ENCODE assay signal across 10 mouse cellular contexts in the genomic region with DNA sequence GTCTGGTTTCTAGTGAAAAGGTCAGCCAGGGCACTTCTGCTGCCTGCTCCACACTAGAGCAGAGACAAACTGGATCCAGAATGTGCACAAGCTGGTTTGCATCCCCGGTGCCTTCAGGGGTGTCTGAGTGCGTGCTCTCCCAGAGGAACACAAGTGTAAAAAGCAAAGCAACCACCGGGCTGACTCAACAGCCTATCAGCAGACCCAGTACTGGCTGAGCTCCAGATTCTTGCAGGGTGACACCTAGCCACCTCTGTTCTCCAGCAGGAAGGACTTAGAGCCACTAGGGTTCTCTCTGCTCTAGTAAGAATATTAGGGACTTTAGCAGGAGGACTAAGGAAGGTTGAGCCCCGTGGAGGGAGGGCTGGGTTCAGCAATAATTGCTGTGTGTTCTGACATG.
DNase-seq lines count a peak whose midpoint lies in the region; ATAC-seq and TF ChIP-seq lines count a peak whose summit lies in the region.
"Had no signal": no experiment of that assay in that cellular context is flagged by ENCODE, and none has a peak within 500 bp of the region (broad histone marks: within the 10 kb centered on the region; RNA-seq: fewer than 3 reads in every experiment).

No protein-coding gene starts in this region.

- peaks cover 3 to 6% of the 10 kb centered on the region in 2 experiments for H3K4me1 ChIP-seq in MEL (ENCODE audit: control insufficient read depth in 1 of 2, insufficient read depth in 2 of 2, low read length in 2 of 2)
- H3K4me1 ChIP-seq in kidney, embryonic 14.5 days (ENCODE audit: control insufficient read depth, insufficient read depth, low read length): peaks cover 19% of the 10 kb centered on the region
- no peaks in the 10 kb centered on the region for H3K4me1 ChIP-seq in forebrain, embryonic 13.5 days
- H3K4me1 ChIP-seq: hindbrain, embryonic 13.5 days had no signal

- H3K4me2 ChIP-seq in kidney, embryonic 14.5 days (replicated peaks; ENCODE audit: low read depth, low read length): no peak overlapping the region
- no peak overlapping the region for H3K4me2 ChIP-seq in forebrain, embryonic 13.5 days
- H3K4me2 ChIP-seq: hindbrain, embryonic 13.5 days had no signal

- TF ChIP-seq CTCF in MEL (IDR thresholded peaks at IDR 0.05 in 2 of 3, conservative IDR thresholded peaks at IDR 0.05 in 1 of 3; ENCODE audit: control insufficient read depth in 1 of 3, insufficient read depth in 1 of 3, low read depth in 2 of 3, low read length in 3 of 3, poor library complexity in 1 of 3, severe bottlenecking in 1 of 3): no peak

- 33% methylated on average over 4 of the region's 4 CpGs for WGBS in kidney, embryonic 14.5 days
- WGBS in forebrain, embryonic 13.5 days: 76% methylated on average over 4 of the region's 4 CpGs

- H3K27me3 ChIP-seq in MEL (ENCODE audit: control insufficient read depth in 1 of 2, insufficient read depth in 2 of 2, low read length in 2 of 2): no peaks in the 10 kb centered on the region
- H3K27me3 ChIP-seq in kidney, embryonic 14.5 days (ENCODE audit: control insufficient read depth, insufficient read depth, low read length): peaks cover 4% of the 10 kb centered on the region; the same call in 1 of the 2 replicates
- 0 out of 2 replicates have a peak, but pooled peaks cover 3% of the 10 kb centered on the region for H3K27me3 ChIP-seq in forebrain, embryonic 13.5 days
- H3K27me3 ChIP-seq: hindbrain, embryonic 13.5 days had no signal

- no peaks in the 10 kb centered on the region for H3K9me3 ChIP-seq in MEL (replicated peaks; ENCODE audit: insufficient read depth, low read length)
- H3K9me3 ChIP-seq in kidney, embryonic 14.5 days (ENCODE audit: control insufficient read depth, low read length): no peaks in the 10 kb centered on the region
- no peaks in the 10 kb centered on the region for H3K9me3 ChIP-seq in forebrain, embryonic 13.5 days (replicated peaks)
- H3K9me3 ChIP-seq: forebrain, embryonic 10.5 days; hindbrain, embryonic 13.5 days had no signal

- peaks cover 14 to 47% of the 10 kb centered on the region in 2 experiments for H3K36me3 ChIP-seq in MEL (ENCODE audit: control insufficient read depth in 1 of 2, insufficient read depth in 2 of 2, low read length in 2 of 2)
- no peaks in the 10 kb centered on the region for H3K36me3 ChIP-seq in kidney, embryonic 14.5 days (ENCODE audit: control insufficient read depth, insufficient read depth, low read length)
- no peaks in the 10 kb centered on the region for H3K36me3 ChIP-seq in forebrain, embryonic 13.5 days (ENCODE audit: poor library complexity, severe bottlenecking)
- H3K36me3 ChIP-seq: forebrain, embryonic 10.5 days; hindbrain, embryonic 13.5 days had no signal

- no peak overlapping the region for H3K9ac ChIP-seq in MEL (ENCODE audit: control insufficient read depth, low read depth, low read length, poor library complexity, severe bottlenecking)
- no peak overlapping the region for H3K9ac ChIP-seq in kidney, embryonic 14.5 days (ENCODE audit: low read depth, low read length)
- no peak overlapping the region for H3K9ac ChIP-seq in forebrain, embryonic 13.5 days
- H3K9ac ChIP-seq: hindbrain, embryonic 13.5 days had no signal

- TF ChIP-seq POLR2A in MEL (IDR thresholded peaks at IDR 0.05; ENCODE audit: control insufficient read depth in 1 of 2, insufficient read depth in 1 of 2, low read depth in 1 of 2, low read length in 2 of 2, poor library complexity in 1 of 2): no peak

- H3K27ac ChIP-seq in MEL (ENCODE audit: control insufficient read depth, low read depth, low read length): no peak overlapping the region
- H3K27ac ChIP-seq in kidney, embryonic 14.5 days (ENCODE audit: low read depth, low read length): peak overlapping the region; percentile 6; the same call in 1 of the 2 replicates
- H3K27ac ChIP-seq in forebrain, embryonic 13.5 days: no peak overlapping the region
- H3K27ac ChIP-seq: forebrain, embryonic 10.5 days; hindbrain, embryonic 13.5 days had no signal

- 0 out of 2 replicates have a peak, but pooled peaks have one; percentile 32 for ATAC-seq in kidney, embryonic 14.5 days (ENCODE audit: low FRiP score, low TSS enrichment)
- ATAC-seq in forebrain, embryonic 13.5 days: no peak

- no peaks in the 10 kb centered on the region for H3K79me2 ChIP-seq in MEL (ENCODE audit: control insufficient read depth, insufficient read depth, low read length, poor library complexity)

- H3K4me3 ChIP-seq in MEL (ENCODE audit: control insufficient read depth in 1 of 2, insufficient read depth in 1 of 2, low read depth in 2 of 2, low read length in 2 of 2): no peak overlapping the region
- no peak overlapping the region for H3K4me3 ChIP-seq in kidney, embryonic 14.5 days (ENCODE audit: low read length)
- no peak overlapping the region for H3K4me3 ChIP-seq in forebrain, embryonic 13.5 days
- H3K4me3 ChIP-seq: forebrain, embryonic 10.5 days; hindbrain, embryonic 13.5 days had no signal

- no peak for TF ChIP-seq EP300 in MEL (IDR thresholded peaks at IDR 0.05; ENCODE audit: low read depth in 1 of 2, low read length in 2 of 2)

- peak; percentile 37 for DNase-seq in MEL (ENCODE audit: low read depth, low spot score)
- peak; percentile 66 for DNase-seq in adrenal gland, postnatal 14 days
- DNase-seq in lung, postnatal 14 days: peak; percentile 59
- no peak for DNase-seq in layer of hippocampus, postnatal 36 days
- no peak for DNase-seq in embryo, embryonic 10.5 days (ENCODE audit: low spot score)
- DNase-seq: cerebellum, adult 18-20 months had no signal

- no peak for TF ChIP-seq RAD21 in MEL (IDR thresholded peaks at IDR 0.05; ENCODE audit: low read depth, low read length)

TF ChIP-seq in MEL, 35 proteins besides CTCF, POLR2A, EP300 and RAD21:
- TF ChIP-seq ZKSCAN1 (IDR thresholded peaks at IDR 0.05; ENCODE audit: low read depth, low read length) (no peak), E2F4 (IDR thresholded peaks at IDR 0.05; ENCODE audit: borderline replicate concordance, low read depth, low read length) (no peak), HCFC1 (IDR thresholded peaks at IDR 0.05; ENCODE audit: low read depth, low read length) (no peak), USF2 (IDR thresholded peaks at IDR 0.05; ENCODE audit: borderline replicate concordance in 1 of 2, insufficient read depth in 1 of 2, low read depth in 1 of 2, low read length in 2 of 2) (no peak), MAX (IDR thresholded peaks at IDR 0.05; ENCODE audit: low read length) (no peak), CHD1 (IDR thresholded peaks at IDR 0.05; ENCODE audit: low read depth, low read length) (no peak), KAT2A (conservative IDR thresholded peaks at IDR 0.05; ENCODE audit: low read depth, low read length) (no peak), POLR2AphosphoS5 (IDR thresholded peaks at IDR 0.05; ENCODE audit: borderline replicate concordance, low read depth, low read length) (no peak), JUND (IDR thresholded peaks at IDR 0.05; ENCODE audit: low read depth, low read length) (no peak)

Comparison
In these comparisons a context has a peak if more than half of its experiments do, and no peak if none do; other contexts are left out.
1. DNase-seq: peak in MEL (single experiment), adrenal gland, postnatal 14 days (single experiment) and lung, postnatal 14 days (single experiment); none in layer of hippocampus, postnatal 36 days (0 of 2) and embryo, embryonic 10.5 days (single experiment).